Mouse (Mus musculus): ENCODE data around the gene Glis1. TPM values are rescaled to one million over a fixed set of nuclear protein-coding genes. Genes with fewer than 3 reads are reported as not detected.

Glis1 gene
- total RNA-seq, 2 experiments from 2014 or later, result not detected

DNA sequence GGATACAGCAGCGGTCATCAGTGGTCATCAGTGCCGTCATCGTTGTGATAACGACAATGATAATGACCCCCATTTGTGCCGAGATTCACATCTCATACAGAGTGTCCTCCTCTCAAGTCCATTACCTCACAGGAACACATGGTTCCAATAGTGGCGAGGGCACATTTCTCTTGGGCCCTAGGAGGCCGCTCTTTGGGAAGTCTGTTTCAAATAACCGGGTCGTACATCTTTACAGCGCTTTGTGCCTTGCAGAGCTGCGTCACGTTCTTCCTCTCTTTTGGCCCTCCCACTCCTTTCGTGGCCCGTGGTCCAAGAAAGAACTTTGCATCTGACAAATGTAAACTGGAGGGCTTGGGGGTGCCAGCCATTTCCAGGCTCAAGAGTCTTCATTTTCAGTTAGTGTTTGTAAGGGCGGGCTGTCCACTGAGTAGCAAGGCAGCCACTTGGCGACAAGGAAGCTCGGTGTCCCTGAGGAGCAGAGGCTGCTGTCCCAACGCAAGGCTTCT, 63.1 kb downstream of the Glis1 start:
- ATAC-seq (replicated peaks; ENCODE audit: low FRiP score, poor library complexity, severe bottlenecking), result no peak

DNA sequence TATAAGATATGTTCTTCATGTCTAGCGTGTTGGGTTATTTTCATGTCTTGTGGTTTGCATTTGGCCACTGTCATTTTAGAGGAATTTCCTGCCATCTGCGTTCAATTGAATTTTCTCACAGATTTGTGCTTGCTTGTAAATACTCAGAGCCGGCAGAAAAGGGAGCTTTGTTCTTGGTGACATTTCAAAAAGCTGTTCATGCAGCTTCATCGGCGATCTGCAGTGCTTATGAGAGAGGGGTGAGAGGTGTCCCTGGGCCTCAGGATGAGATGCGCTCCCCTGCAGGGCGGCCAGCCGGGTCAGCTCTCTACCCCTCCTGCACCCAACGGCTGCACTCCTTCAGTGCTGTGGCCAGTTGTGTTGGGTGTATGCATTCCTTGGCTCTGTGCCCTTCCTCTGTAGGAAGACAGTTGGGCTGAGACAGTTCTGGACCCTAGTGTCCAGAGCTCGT, 68.2 kb downstream of the Glis1 start:
- ATAC-seq (replicated peaks; ENCODE audit: low FRiP score, poor library complexity, severe bottlenecking), result no peak

DNA sequence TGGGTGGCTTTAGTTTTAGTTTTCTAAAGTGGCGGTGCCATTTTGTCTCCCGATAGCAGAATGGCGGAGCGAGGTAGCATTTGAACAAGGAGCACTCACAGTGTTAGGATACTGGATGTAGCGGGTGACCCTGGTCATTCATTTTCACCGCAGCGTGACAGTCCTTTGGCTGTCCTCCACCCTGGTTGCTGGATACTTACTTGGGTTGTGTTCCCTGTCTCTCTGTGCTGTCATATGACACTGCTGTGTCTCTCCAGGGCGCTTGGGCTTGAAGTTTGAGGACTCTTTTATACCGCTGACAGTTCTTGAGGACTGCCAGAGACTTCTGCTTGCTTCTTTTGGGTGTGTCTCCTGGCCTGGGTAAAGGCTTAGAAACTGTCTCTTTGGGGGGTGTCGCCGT, 80.6 kb downstream of the Glis1 start:
- ATAC-seq (replicated peaks; ENCODE audit: low FRiP score, poor library complexity, severe bottlenecking), result no peak

DNA sequence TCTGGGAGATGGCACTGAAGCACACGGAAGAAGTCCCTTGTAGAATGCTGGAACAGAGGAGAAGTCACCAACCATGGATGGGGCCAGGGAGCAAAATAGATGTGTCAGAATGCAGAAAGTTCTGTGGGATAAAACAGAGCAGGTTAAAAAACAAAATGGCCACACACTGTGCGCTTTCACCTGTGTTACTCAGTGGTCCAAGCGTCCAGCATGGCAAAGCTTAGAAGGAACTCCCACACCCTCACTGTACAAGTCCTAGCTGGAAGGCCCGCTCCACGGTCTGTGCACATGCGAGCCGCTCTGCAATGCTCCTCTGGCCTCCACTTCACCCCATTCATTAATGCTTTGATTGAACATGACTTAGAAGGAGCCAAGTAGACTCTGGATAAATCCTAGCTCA, 81.2 kb downstream of the Glis1 start:
- ATAC-seq (replicated peaks; ENCODE audit: low FRiP score, poor library complexity, severe bottlenecking), result 0 out of 2 replicates have a peak, but pooled peaks have one; percentile 3

DNA sequence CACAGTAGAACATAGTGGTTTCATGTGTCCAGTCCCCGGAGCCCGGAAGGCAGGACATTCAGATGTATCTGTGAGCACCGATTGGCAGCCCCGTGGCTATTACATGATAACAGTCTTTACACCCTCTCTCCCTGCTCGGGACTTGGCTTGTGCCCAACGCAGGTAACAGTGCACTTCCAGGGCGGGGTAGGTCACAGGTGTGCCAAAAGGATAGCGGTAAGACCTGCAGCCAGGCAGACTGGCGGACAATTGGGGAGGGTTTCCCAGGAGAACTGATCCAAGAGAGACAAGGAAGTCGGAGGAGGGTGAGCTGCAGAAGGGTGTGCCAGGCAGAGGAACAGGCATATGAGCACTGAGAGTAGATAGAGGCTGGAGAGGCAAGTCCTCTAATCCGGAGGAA, 84.4 kb downstream of the Glis1 start:
- no peak for ATAC-seq (replicated peaks; ENCODE audit: low FRiP score, poor library complexity, severe bottlenecking)

DNA sequence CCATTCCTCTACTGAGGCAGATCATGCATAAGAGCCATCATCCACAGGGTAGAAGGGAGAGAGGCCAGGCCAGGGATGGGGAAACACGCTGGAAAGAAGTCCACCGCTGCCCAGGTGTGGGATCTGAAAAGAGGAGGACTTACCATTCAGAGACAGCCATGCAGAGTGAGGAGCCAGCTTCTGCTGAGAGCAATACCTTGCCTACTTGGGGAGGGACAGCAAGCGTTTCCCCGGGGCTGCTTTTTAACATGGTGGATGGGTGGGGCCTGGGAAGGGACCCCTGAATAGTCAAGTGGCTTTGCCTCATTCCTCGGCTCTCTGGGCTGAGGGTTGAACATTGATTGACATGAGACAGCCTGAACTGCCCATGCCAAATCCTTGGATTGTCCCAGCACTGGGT, 85.7 kb downstream of the Glis1 start:
- ATAC-seq (replicated peaks; ENCODE audit: low FRiP score, poor library complexity, severe bottlenecking), result no peak

DNA sequence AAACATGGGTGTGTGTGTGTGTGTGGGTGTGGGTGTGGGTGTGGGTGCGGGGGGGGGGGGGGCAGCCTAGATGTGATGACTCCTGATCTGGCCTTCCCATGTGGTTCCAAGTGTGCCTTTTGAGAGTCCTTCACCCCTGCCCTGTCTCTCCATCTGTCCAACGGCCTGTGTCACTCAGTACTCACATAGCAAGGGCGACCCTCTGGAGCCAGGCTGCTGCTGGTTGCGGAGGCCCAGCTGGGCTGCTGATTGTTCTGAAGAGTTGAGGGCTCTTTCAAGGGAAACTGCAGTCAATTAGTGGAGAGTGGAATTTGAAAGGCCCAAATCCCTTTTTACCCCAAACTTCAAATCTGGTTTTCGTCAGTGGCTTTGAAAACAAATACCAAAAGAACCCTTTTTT, 86.4 kb downstream of the Glis1 start:
- no peak for ATAC-seq (replicated peaks; ENCODE audit: low FRiP score, poor library complexity, severe bottlenecking)

DNA sequence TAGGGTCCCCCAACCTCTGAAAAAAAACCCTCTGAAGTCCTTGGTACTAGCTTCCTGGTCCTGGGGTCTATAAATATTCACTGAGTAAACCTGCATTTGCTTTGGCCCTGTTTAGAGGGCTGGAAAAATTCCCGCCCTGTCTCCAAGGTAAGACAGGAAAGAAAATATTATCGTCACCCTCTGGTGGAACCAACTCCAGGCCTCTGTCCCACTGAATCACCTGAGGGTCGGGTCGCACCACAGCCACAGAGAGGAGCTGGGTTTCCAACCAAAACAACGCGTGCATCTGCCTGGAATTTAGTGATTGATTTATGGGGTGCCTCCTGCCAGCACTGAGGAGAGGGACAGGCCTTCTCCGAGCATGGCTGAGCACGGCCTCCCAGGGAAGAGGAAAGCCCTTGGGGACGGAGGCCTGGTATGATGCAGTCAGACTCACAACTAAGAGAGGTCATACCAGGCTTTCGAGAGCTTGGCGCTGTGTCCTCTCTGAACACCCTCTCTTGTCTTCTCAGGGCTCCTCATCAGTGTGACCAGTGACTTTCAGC, 89.3 kb downstream of the Glis1 start:
- no peak for ATAC-seq (replicated peaks; ENCODE audit: low FRiP score, poor library complexity, severe bottlenecking)

DNA sequence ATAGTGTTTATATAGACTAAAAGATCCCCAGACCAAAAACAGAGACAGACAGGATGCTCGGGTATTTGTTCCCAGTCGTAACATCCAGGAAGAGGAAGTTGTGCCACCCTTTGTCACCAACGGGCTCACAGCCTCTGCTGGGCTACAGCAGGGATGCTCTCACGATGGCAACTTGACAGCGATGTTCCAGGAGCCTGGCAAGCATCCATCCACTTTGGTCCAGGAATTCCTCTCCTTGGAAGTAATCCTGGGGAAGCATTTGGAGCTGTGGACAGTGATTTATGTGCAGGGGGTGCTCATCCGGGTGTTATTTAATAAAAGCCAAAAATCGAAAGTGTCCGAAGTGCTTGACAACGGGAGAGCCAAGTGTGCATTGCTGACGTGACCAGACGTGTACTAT, 100.7 kb downstream of the Glis1 start:
- no peak for ATAC-seq (replicated peaks; ENCODE audit: low FRiP score, poor library complexity, severe bottlenecking)

DNA sequence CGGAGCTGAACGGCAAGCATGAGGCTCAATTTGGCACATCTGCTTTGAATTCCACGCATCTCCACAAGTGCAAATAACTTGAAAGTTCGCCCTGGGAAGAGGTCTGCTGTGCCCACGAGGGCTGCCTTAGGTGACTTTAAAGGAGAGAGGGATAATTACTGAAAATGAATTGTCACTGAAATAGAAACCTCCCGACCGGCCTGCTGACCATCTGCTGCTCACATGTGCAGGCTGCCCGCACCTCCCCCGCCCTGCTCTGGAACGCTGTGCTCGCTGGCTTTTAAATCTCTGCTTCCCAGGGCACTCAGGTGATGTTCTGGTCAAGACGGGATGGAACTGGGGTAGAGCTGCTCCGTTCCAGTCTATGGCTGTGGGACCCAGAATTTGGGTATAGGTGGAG, 103.7 kb downstream of the Glis1 start:
- no peak for ATAC-seq (replicated peaks; ENCODE audit: low FRiP score, poor library complexity, severe bottlenecking)

DNA sequence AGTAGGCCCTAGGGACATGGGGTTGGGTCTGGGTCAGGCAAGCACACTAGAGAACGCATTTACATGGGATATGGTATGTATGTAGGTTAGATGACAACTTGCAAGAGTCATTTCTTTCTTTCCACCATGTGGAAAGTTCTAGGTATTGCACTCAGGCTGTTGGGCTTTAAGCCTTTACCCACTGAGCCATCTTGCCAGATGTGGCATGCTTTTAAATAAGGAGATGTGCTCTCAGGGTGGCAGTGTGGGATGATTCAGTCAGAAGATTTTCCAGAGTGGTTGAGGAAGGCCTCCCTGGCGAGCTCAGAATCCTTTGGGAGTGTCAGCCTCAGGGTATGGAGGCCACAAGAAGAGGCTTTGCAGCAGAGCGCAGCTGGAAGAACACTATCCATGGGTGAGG, 104.2 kb downstream of the Glis1 start:
- no peak for ATAC-seq (replicated peaks; ENCODE audit: low FRiP score, poor library complexity, severe bottlenecking)

DNA sequence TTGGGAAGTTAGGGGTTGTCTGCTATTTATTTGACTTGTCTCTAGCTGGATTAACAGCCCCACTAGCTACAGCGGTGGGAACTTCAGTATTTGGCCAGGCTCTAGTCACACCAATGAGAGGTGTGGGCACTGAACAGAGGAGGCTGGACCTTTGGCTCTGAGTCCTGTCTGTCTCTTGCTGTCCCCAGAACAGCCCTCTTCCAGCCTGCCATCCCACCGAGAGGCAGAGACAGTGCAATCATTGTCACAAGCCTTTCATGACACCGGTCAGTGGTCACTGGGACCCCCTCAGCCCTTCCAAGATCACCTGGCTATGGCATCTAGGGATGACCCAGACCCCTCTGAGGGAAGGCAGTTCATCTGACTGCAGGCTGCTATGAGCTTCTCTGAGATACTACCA, 104.6 kb downstream of the Glis1 start:
- ATAC-seq (replicated peaks; ENCODE audit: low FRiP score, poor library complexity, severe bottlenecking), result no peak

DNA sequence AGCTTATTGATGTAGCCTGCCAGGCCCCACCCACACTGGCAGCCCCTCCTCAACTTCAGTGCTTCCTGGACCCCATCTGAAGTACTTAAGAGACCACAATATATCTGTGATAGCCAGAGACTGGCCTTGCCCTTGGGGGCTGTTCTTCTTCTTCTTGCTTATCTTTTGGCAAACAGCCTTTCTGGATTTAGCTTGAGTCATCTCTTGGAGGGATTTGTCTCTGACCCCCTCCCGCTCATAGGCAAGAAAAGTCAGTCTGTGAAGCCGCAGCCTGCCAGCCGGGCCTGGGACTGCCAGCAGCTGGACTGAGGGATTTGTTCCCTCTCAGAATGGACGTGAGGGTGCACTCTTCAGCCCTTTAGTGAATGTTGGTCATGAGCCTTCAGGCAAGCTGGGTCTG, 107.4 kb downstream of the Glis1 start:
- no peak for ATAC-seq (replicated peaks; ENCODE audit: low FRiP score, poor library complexity, severe bottlenecking)

DNA sequence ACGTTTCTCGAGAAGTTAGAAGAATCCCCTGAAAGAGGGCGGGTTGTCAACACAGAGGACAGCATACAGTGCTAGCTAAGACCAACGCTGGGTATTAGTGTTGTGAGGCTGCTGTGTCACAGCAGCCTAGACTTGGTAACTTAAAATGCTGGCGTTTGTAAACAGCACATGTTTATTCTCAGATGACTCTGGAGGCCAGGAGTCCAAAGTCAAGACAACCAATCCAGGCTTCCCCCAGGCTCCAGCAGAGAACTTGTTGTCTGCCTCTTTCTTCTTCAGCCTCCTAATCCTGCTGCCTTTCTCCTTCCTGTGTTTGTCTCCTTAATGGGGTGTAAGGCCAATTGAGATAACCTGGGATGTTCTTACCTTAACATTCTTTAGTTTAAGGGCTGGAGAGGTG, 110.5 kb downstream of the Glis1 start:
- no peak for ATAC-seq (replicated peaks; ENCODE audit: low FRiP score, poor library complexity, severe bottlenecking)

DNA sequence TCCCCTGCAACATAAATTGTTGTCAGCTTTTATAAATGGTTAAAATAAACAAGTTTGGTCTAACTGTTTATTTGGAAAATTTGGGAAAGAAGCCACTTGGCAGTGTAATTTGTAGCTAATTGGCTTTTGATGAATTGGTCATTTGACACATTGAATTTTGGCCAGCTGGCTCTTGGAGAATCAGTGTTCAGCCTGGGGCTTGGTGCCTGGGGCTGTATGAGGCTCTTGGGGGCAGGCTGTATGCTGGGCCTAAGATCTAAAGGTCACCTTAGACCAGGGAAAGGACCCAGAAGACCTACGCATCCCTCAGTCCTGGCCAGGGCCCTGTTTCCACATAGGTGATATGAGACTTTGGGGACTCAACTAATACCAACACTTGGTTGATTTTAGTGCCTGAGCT, 111.3 kb downstream of the Glis1 start:
- no peak for ATAC-seq (replicated peaks; ENCODE audit: low FRiP score, poor library complexity, severe bottlenecking)

DNA sequence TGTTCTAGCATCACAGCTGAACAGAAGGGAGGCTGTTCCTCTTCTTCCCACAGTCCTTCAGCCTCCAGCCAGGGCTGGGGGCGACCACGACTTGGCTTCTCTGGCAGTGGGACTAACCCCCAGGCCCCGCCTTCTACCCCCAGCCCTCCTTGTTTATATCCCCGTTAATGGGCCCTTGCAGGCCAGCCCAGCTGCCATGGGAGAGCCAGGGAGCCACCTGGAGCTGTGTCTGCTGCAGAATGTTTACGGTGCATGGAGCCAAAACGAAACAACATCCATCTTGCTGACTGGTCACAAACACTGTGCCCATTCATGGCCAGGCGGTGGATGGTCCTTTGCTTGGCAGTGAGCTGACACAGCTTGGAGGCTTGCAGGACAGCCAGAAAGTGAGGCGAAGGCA, 112.1 kb downstream of the Glis1 start:
- no peak for ATAC-seq (replicated peaks; ENCODE audit: low FRiP score, poor library complexity, severe bottlenecking)

DNA sequence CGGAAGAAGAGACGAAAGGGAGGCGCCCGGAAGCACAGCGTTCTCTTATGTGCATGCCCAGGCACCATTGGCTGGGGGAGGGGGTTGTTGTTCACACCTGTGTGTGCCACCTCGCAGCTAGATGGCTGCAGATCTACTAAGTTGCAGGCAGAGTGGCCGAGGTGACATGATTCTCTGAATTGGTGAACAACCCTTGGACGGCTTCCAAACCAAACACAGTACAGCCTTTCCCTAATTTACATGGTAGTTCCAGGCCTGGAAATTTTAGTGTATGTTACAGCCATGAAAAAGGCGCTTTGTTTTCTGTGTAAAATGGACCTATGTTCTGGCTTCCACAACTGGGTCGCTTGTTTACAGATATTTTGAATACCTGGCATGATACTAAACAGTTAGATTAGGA, 115.7 kb downstream of the Glis1 start:
- no peak for ATAC-seq (replicated peaks; ENCODE audit: low FRiP score, poor library complexity, severe bottlenecking)

DNA sequence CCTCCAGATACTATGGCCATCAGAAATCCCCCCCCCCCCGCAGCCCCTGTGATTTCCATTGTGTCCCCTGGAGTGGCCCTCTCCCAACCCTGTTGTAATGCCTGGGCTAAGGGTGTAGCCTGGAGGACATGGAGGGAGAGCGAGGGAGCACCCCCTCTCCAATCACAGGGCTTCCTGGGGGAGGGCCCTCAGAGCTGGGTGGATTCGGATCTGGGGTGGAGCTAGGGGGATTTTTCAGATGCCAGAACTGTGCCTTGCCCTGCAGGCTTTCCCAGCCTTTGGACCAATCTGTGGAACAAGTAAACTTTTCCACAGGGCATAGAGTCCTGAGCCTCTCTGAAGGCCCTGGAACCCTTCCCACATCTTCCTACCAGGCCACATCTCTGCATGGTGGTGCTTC, 116.2 kb downstream of the Glis1 start:
- ATAC-seq (replicated peaks; ENCODE audit: low FRiP score, poor library complexity, severe bottlenecking), result no peak

DNA sequence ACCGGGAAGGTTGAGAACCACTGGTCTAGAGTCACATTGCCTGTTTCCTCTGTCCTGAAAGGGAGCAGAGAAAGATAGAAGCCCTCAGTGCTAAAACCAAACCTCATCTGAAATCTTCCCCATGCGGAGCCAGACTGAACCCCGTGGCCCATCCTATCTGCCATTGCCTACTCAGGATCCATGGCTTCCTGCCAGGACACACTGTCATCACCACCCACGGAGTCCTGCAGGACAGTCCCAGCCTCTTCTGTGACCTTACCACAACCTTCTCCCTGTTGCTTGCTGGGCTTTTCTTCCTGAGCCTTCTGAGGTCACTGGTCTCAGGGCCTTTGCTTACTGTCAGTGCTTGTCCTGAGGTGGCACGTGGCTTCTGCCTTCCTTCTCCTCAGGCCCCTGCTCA, 118.3 kb downstream of the Glis1 start:
- no peak for ATAC-seq (replicated peaks; ENCODE audit: low FRiP score, poor library complexity, severe bottlenecking)

DNA sequence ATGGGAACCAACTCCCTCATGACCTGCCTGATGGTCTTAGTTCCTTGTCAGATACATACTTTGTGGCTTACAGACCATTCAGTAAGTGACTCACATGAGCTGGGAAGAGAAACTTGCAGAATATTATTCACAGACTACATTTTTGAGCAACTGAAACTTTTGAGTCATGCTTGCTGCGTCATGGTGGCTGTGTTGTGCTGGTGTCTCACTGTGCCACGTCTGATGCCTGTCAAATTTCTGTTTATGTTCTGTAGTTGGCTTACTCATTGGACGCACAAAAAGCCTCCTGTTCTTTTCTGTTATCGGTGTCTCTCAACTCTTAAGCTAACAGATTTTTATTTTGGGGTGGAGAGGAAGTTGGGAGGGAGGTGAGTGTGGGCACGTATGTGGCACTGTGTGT, 119.4 kb downstream of the Glis1 start:
- no peak for ATAC-seq (replicated peaks; ENCODE audit: low FRiP score, poor library complexity, severe bottlenecking)

DNA sequence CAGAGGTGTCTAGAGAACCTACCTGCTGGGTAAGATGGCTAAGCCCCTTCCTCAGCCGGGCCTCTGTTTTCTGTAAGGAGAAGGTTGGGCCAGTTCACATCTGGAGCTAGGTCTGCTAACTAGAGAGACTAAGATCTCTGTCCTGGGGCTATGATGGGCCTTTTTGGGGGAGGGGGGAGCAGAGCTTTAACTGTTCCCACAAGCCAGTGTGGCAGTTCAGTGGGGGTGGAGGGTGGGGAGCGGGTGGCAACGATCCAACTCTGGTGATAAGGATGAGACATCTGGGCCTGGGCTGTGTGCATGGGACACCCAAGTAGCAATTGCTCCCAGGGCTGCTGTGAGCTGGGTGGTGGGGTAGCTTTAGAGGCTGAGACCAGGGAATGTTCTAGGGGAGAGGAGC, 124.4 kb downstream of the Glis1 start:
- ATAC-seq (replicated peaks; ENCODE audit: low FRiP score, poor library complexity, severe bottlenecking), result no peak

DNA sequence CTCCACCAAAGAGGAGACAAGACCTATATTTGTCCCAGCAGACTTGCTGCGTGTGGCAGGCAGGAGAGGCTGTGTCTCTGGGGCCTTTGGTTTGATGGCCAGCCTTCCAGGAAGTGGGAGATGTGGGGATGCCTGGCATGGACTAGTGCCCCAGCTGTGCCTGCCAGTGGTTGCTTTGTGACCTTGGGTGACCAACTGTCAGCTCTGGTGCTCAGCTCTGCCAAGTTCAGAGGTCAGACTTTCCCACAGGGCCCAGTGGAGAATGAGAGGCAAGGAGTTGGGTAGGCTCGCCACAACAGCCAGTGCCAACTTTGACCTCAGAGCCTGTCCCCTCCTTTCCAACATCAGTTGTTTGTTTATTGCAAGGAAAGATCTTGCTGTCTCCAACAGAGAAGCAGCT, 126.7 kb downstream of the Glis1 start:
- no peak for ATAC-seq (replicated peaks; ENCODE audit: low FRiP score, poor library complexity, severe bottlenecking)
